Mouse (Mus musculus): ENCODE results near the gene Tbcd. TPM values are rescaled to one million over a fixed set of nuclear protein-coding genes. Genes with fewer than 3 reads are reported as not detected.

Tbcd gene
- polyA plus RNA-seq, 1 experiment from 2014 or later = 35.3 TPM

GRCm38 (mm10) chr11:121641501-121642145 is 189.9 kb downstream of the Tbcd start:
- H3K9me3 ChIP-seq = no peaks in the 10 kb centered on the region
- H3K36me3 ChIP-seq = peaks cover 44% of the 10 kb centered on the region
- DNase-seq (ENCODE audit: low spot score) = peak; percentile 56
- H3K4me3 ChIP-seq = no peak overlapping the region
- H3K27ac ChIP-seq = no peak overlapping the region
- H3K27me3 ChIP-seq (ENCODE audit: insufficient read depth, poor library complexity, severe bottlenecking) = no peaks in the 10 kb centered on the region
- 75% methylated on average over 2 of the region's 2 CpGs for WGBS
- no peaks in the 10 kb centered on the region for H3K4me1 ChIP-seq

GRCm38 (mm10) chr11:121645394-121645793 is 193.6 kb downstream of the Tbcd start:
- no peak overlapping the region for H3K27ac ChIP-seq
- H3K36me3 ChIP-seq = peaks cover 17% of the 10 kb centered on the region; the same call in 1 of the 2 replicates
- H3K4me1 ChIP-seq = 0 out of 2 replicates have a peak, but pooled peaks cover 8% of the 10 kb centered on the region
- peak; percentile 30 for DNase-seq (ENCODE audit: low spot score)
- no peak overlapping the region for H3K4me3 ChIP-seq
- H3K27me3 ChIP-seq (ENCODE audit: insufficient read depth, poor library complexity, severe bottlenecking) = no peaks in the 10 kb centered on the region
- no peaks in the 10 kb centered on the region for H3K9me3 ChIP-seq
- WGBS = 92% methylated on average over 6 of the region's 6 CpGs

- 66% methylated on average over 9 of the region's 9 CpGs for WGBS
- no peak overlapping the region for H3K4me3 ChIP-seq
- no peaks in the 10 kb centered on the region for H3K9me3 ChIP-seq
- no peak overlapping the region for H3K27ac ChIP-seq
- peak; percentile 64 for DNase-seq (ENCODE audit: low spot score)
- H3K27me3 ChIP-seq (ENCODE audit: insufficient read depth, poor library complexity, severe bottlenecking) = no peaks in the 10 kb centered on the region
- H3K36me3 ChIP-seq = peaks cover 15% of the 10 kb centered on the region; the same call in 1 of the 2 replicates
- 0 out of 2 replicates have a peak, but pooled peaks cover 8% of the 10 kb centered on the region for H3K4me1 ChIP-seq
Observed at GRCm38 (mm10) chr11:121647321-121647720, 195.6 kb downstream of the Tbcd start.

- H3K4me1 ChIP-seq = 0 out of 2 replicates have a peak, but pooled peaks cover 8% of the 10 kb centered on the region
- no peak overlapping the region for H3K27ac ChIP-seq
- peaks cover 17% of the 10 kb centered on the region; the same call in 1 of the 2 replicates for H3K36me3 ChIP-seq
- no peaks in the 10 kb centered on the region for H3K27me3 ChIP-seq (ENCODE audit: insufficient read depth, poor library complexity, severe bottlenecking)
- no peaks in the 10 kb centered on the region for H3K9me3 ChIP-seq
- H3K4me3 ChIP-seq = no peak overlapping the region
- WGBS = 86% methylated on average over 5 of the region's 5 CpGs
- DNase-seq (ENCODE audit: low spot score) = peak; percentile 13
Observed at GRCm38 (mm10) chr11:121648166-121648565, 196.4 kb downstream of the Tbcd start.

GRCm38 (mm10) chr11:121649900-121650299 is 198.2 kb downstream of the Tbcd start:
- Histone ChIP-seq H3K27ac (no peak overlapping the region), H3K4me1 (0 out of 2 replicates have a peak, but pooled peaks cover 8% of the 10 kb centered on the region), H3K4me3 (no peak overlapping the region), H3K36me3 (peaks cover 12% of the 10 kb centered on the region; the same call in 1 of the 2 replicates), H3K9me3 (no peaks in the 10 kb centered on the region), H3K27me3 (ENCODE audit: insufficient read depth, poor library complexity, severe bottlenecking) (no peaks in the 10 kb centered on the region)
- peak; percentile 69 for DNase-seq (ENCODE audit: low spot score)
- 66% methylated on average over 10 of the region's 10 CpGs for WGBS

- Histone ChIP-seq H3K9me3 (no peaks in the 10 kb centered on the region), H3K27ac (no peak overlapping the region), H3K4me3 (no peak overlapping the region), H3K27me3 (ENCODE audit: insufficient read depth, poor library complexity, severe bottlenecking) (no peaks in the 10 kb centered on the region), H3K4me1 (peaks cover 14% of the 10 kb centered on the region; the same call in 1 of the 2 replicates), H3K36me3 (peaks cover 12% of the 10 kb centered on the region; the same call in 1 of the 2 replicates)
- peak; percentile 64 for DNase-seq (ENCODE audit: low spot score)
- WGBS = 90% methylated on average over 11 of the region's 11 CpGs
Observed at GRCm38 (mm10) chr11:121650668-121651067, 198.9 kb downstream of the Tbcd start.

- no peaks in the 10 kb centered on the region for H3K27me3 ChIP-seq (ENCODE audit: insufficient read depth, poor library complexity, severe bottlenecking)
- no peak overlapping the region for H3K27ac ChIP-seq
- 92% methylated on average over 9 of the region's 9 CpGs for WGBS
- H3K4me3 ChIP-seq = no peak overlapping the region
- peaks cover 14% of the 10 kb centered on the region; the same call in 1 of the 2 replicates for H3K4me1 ChIP-seq
- H3K9me3 ChIP-seq = no peaks in the 10 kb centered on the region
- peaks cover 12% of the 10 kb centered on the region; the same call in 1 of the 2 replicates for H3K36me3 ChIP-seq
- peak; percentile 41 for DNase-seq (ENCODE audit: low spot score)
Observed at GRCm38 (mm10) chr11:121651556-121651955, 199.8 kb downstream of the Tbcd start.

- WGBS = 92% methylated on average over 5 of the region's 5 CpGs
- H3K27ac ChIP-seq = no peak overlapping the region
- H3K4me1 ChIP-seq = peaks cover 14% of the 10 kb centered on the region; the same call in 1 of the 2 replicates
- peak; percentile 60 for DNase-seq (ENCODE audit: low spot score)
- H3K36me3 ChIP-seq = peaks cover 12% of the 10 kb centered on the region; the same call in 1 of the 2 replicates
- no peaks in the 10 kb centered on the region for H3K27me3 ChIP-seq (ENCODE audit: insufficient read depth, poor library complexity, severe bottlenecking)
- no peak overlapping the region for H3K4me3 ChIP-seq
- H3K9me3 ChIP-seq = no peaks in the 10 kb centered on the region
Observed at GRCm38 (mm10) chr11:121651983-121652382, 200.2 kb downstream of the Tbcd start.

- no peak overlapping the region for H3K4me3 ChIP-seq
- H3K36me3 ChIP-seq = peaks cover 12% of the 10 kb centered on the region; the same call in 1 of the 2 replicates
- 63% methylated on average over 10 of the region's 10 CpGs for WGBS
- peaks cover 7% of the 10 kb centered on the region; the same call in 1 of the 2 replicates for H3K4me1 ChIP-seq
- no peak overlapping the region for H3K27ac ChIP-seq
- no peaks in the 10 kb centered on the region for H3K27me3 ChIP-seq (ENCODE audit: insufficient read depth, poor library complexity, severe bottlenecking)
- H3K9me3 ChIP-seq = no peaks in the 10 kb centered on the region
- DNase-seq (ENCODE audit: low spot score) = peak; percentile 68
Observed at GRCm38 (mm10) chr11:121652547-121653305, 201.0 kb downstream of the Tbcd start.

GRCm38 (mm10) chr11:121653631-121654030 is 201.9 kb downstream of the Tbcd start:
- Histone ChIP-seq H3K9me3 (no peaks in the 10 kb centered on the region), H3K27me3 (ENCODE audit: insufficient read depth, poor library complexity, severe bottlenecking) (no peaks in the 10 kb centered on the region), H3K4me3 (no peak overlapping the region), H3K27ac (no peak overlapping the region), H3K36me3 (peaks cover 10% of the 10 kb centered on the region; the same call in 1 of the 2 replicates), H3K4me1 (peaks cover 6% of the 10 kb centered on the region; the same call in 1 of the 2 replicates)
- DNase-seq (ENCODE audit: low spot score) = no peak
- 76% methylated on average over 4 of the region's 4 CpGs for WGBS

GRCm38 (mm10) chr11:121654406-121654945 is 202.7 kb downstream of the Tbcd start:
- no peak overlapping the region for H3K27ac ChIP-seq
- H3K4me3 ChIP-seq = no peak overlapping the region
- H3K36me3 ChIP-seq = peaks cover 7% of the 10 kb centered on the region; the same call in 1 of the 2 replicates
- peaks cover 6% of the 10 kb centered on the region; the same call in 1 of the 2 replicates for H3K4me1 ChIP-seq
- H3K9me3 ChIP-seq = no peaks in the 10 kb centered on the region
- no peaks in the 10 kb centered on the region for H3K27me3 ChIP-seq (ENCODE audit: insufficient read depth, poor library complexity, severe bottlenecking)
- 74% methylated on average over 9 of the region's 9 CpGs for WGBS
- peak; percentile 61 for DNase-seq (ENCODE audit: low spot score)

- Histone ChIP-seq H3K27me3 (ENCODE audit: insufficient read depth, poor library complexity, severe bottlenecking) (no peaks in the 10 kb centered on the region), H3K36me3 (peaks cover 14% of the 10 kb centered on the region), H3K4me1 (peaks cover 6% of the 10 kb centered on the region; the same call in 1 of the 2 replicates), H3K27ac (no peak overlapping the region), H3K4me3 (no peak overlapping the region), H3K9me3 (no peaks in the 10 kb centered on the region)
- peak; percentile 61 for DNase-seq (ENCODE audit: low spot score)
- 55% methylated on average over 6 of the region's 6 CpGs for WGBS
Observed at GRCm38 (mm10) chr11:121655166-121655806, 203.5 kb downstream of the Tbcd start.
